Mouse (Mus musculus) neural tube, embryonic 15.5 days (tissue): ENCODE measurements around the gene Syt13. TPM values are rescaled to one million over a fixed set of nuclear protein-coding genes. Genes with fewer than 3 reads are reported as not detected.

Experiments
- ATAC-seq: fragments of 200-750 bp; cut with Nextera tagmentation; 2 replicates; pipeline ENCODE4 v1.8.0; 2017; ENCODE audit warnings: mild to moderate bottlenecking, moderate TSS enrichment, moderate library complexity; ENCODE audit not compliant: low FRiP score
- H3K27ac ChIP-seq: fragments of 300-500 bp; sonication (generic); replicated peaks from 2 replicates; pipeline ENCODE4 v1.5.1; 2015; ENCODE audit warnings: mild to moderate bottlenecking, inconsistent platforms
- H3K27me3 ChIP-seq: fragments of 300-500 bp; sonication (generic); replicated peaks from 2 replicates; pipeline ENCODE4 v1.6.1; 2015; ENCODE audit warnings: inconsistent platforms
- H3K36me3 ChIP-seq: fragments of 300-500 bp; sonication (generic); 2 replicates; pipeline ENCODE4 v1.6.1; 2015; ENCODE audit warnings: inconsistent platforms
- H3K4me1 ChIP-seq: fragments of 300-500 bp; sonication (generic); 2 replicates; pipeline ENCODE4 v1.6.1; 2015; ENCODE audit warnings: inconsistent platforms
- H3K4me2 ChIP-seq: fragments of 300-500 bp; sonication (generic); 2 replicates; pipeline ENCODE4 v1.6.1; 2015; ENCODE audit warnings: inconsistent platforms, mild to moderate bottlenecking, moderate library complexity
- H3K4me3 ChIP-seq: fragments of 300-500 bp; sonication (generic); replicated peaks from 2 replicates; pipeline ENCODE4 v1.5.1; 2015; ENCODE audit warnings: mild to moderate bottlenecking, inconsistent platforms
- H3K9ac ChIP-seq: fragments of 300-500 bp; sonication (generic); replicated peaks from 2 replicates; pipeline ENCODE4 v1.6.1; 2015; ENCODE audit warnings: mild to moderate bottlenecking, inconsistent platforms
- H3K9me3 ChIP-seq: fragments of 300-500 bp; sonication (generic); replicated peaks from 2 replicates; pipeline ENCODE4 v1.6.1; 2016; ENCODE audit warnings: inconsistent platforms
- WGBS: fragments of 180-500 bp; shearing (Covaris S2); methylation state at CpG from one replicate; pipeline ENCODE4 v1.1.7; 2015; ENCODE audit warnings: mixed read lengths; 5-methylcytosine and 5-hydroxymethylcytosine counted together
- polyA plus RNA-seq: library from polyadenylated mRNA; unstranded; fragments of >200 nt; fragmentation: Nextera tagmentation; extraction: Ambion mirVana; gene quantifications from 2 replicates; pipeline ENCODE4 v1.2.1, GENCODE M21; 2015

Syt13 gene
- polyA plus RNA-seq, 1 experiment from 2014 or later = 46.0 TPM

DNA sequence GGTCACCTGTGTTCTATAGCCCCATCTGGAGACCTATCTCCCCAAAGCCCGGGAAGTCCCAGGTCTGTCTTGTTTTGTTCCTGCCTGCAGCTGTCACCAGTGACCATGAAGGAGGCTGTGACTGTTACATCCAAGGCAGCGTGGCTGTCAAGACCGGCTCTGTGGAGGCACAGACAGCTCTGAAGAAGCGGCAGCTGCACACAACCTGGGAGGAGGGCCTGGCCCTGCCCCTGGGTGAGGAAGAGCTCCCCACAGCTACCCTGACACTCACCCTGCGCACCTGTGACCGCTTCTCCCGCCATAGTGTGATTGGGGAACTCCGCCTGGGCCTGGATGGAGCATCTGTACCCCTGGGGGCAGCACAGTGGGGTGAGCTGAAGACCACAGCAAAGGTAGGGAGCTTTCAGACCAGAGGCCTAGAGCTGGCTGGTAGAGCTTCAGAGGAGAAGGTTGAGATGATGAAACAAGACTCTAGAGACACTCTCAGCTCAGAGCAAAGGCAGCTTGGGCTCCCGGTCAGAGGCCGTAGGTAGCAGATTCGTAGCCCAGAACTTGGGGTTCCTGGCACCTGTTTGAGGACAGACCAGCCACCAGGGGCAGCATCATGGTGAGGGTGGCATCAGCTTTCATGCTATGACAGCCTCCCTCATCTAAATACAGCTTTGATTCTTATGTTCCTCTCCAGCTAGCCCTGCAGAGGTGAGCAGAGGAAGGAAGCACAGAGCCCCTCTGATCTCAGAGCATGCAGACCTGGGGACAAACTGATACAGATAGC lies 31.1 kb downstream of the Syt13 start:
- Histone ChIP-seq H3K4me3 (no peak overlapping the region), H3K36me3 (0 out of 2 replicates have a peak, but pooled peaks cover 3% of the 10 kb centered on the region), H3K27me3 (peaks cover 20% of the 10 kb centered on the region; the same call in 1 of the 2 replicates), H3K27ac (no peak overlapping the region), H3K9ac (no peak overlapping the region), H3K4me2 (no peak overlapping the region), H3K4me1 (peaks cover 19% of the 10 kb centered on the region), H3K9me3 (no peaks in the 10 kb centered on the region)
- 90% methylated on average over 11 of the region's 11 CpGs for WGBS
- no peak for ATAC-seq

DNA sequence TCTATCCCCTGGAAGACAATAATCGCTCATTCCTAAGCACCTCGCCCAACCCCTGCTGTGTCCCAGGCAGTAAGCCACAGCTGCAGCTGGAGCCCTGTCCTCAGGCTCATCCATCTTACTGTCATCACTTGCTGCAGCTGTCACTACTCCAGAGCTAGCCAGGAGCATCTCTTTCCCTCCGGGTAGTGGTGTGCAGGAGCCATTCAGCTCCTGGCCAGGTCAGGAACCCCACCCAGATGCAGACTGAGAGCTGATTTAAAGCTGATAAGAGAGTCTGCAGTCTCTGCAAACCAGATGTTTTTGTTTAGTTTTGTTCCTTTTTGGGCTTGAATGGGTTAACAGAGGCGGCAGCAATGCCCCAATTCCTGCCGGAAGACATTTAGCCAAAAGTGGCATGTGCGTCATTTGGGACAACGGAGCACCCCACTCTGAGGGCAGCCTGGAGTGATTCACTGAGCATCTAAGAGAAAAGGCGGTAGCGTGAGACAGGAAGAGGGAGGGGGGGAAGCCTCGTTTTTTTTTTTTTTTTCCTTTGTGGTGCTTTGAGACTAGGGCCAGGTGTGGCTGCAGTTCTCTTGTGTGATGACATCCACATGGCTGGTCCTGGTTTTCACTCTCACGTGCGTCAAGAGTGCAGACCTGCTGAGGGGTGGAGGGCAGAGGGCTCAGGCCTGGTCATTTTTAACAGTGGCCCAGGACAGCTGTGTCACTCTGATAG lies 33.2 kb downstream of the Syt13 start:
- H3K4me2 ChIP-seq = peak overlapping the region; percentile 26

DNA sequence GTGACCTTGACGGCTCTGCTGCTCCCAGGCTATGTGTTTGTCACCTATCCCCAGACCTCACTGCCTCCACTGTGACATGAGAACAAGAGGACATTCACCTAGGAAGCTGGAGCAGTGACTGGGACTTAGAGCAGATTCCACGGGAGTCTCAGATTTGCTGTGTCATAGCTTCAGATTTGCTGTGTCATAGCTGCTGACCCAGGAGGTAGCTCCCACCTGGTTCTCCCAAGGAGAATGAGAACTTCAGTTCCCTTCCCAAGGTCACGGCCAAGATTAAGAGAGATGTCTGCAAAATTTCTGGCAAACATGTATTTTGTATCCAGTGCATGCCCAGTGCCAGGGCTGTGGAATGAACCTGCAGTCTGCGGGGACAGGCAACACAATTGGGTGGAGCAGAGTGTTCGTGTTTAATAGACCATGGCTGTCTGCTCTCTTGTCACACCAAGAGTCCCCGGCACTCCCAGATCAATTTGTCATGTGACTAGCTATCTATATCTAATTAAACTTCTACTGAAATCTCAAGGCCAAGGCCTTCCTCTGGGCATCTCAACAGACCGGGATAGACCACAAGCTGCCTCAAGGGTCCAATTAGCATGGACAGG lies 33.9 kb downstream of the Syt13 start:
- no peak overlapping the region for H3K4me3 ChIP-seq
- H3K36me3 ChIP-seq = 0 out of 2 replicates have a peak, but pooled peaks cover 5% of the 10 kb centered on the region
- no peaks in the 10 kb centered on the region for H3K9me3 ChIP-seq
- ATAC-seq = no peak
- peaks cover 12% of the 10 kb centered on the region; the same call in 1 of the 2 replicates for H3K27me3 ChIP-seq
- 34% methylated on average over 7 of the region's 7 CpGs for WGBS
- H3K27ac ChIP-seq = no peak overlapping the region
- no peak overlapping the region for H3K4me2 ChIP-seq
- no peak overlapping the region for H3K9ac ChIP-seq
- peaks cover 22% of the 10 kb centered on the region for H3K4me1 ChIP-seq

More for the DNA sequence above, 33.2 kb downstream of the Syt13 start:
- H3K27me3 ChIP-seq = peaks cover 16% of the 10 kb centered on the region; the same call in 1 of the 2 replicates
- H3K4me3 ChIP-seq = no peak overlapping the region
- ATAC-seq = peak; percentile 59; the same call in 1 of the 2 replicates
- WGBS = 2% methylated on average over 12 of the region's 12 CpGs
- H3K9me3 ChIP-seq = no peaks in the 10 kb centered on the region
- no peak overlapping the region for H3K9ac ChIP-seq
- H3K4me1 ChIP-seq = peaks cover 22% of the 10 kb centered on the region
- H3K36me3 ChIP-seq = 0 out of 2 replicates have a peak, but pooled peaks cover 4% of the 10 kb centered on the region
- H3K27ac ChIP-seq = no peak overlapping the region

DNA sequence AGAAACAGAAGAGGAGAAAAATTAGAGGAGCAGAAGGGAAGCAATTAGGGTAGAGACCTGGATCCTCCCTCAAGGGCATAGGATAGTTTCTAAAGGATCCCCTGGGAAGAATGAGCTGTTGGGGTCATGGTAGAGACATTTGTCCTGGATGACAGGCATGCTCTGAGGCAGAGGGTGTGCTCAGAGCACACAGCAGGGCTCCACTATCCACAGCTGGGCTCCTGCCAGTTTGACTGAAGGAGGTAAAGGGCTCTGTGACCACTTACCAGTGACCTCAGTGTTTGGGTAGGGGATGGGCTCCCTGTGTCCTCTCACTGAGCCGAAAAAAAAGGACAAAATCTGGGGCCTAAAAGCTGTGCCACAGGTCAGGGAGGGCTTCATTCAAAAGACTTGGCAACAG lies 34.6 kb downstream of the Syt13 start:
- H3K9ac ChIP-seq = no peak overlapping the region
- 0 out of 2 replicates have a peak, but pooled peaks cover 5% of the 10 kb centered on the region for H3K36me3 ChIP-seq
- no peak for ATAC-seq
- no peaks in the 10 kb centered on the region for H3K9me3 ChIP-seq
- H3K4me3 ChIP-seq = no peak overlapping the region
- no peak overlapping the region for H3K4me2 ChIP-seq
- H3K4me1 ChIP-seq = peaks cover 22% of the 10 kb centered on the region
- H3K27ac ChIP-seq = no peak overlapping the region
- H3K27me3 ChIP-seq = peaks cover 12% of the 10 kb centered on the region; the same call in 1 of the 2 replicates
- 21% methylated on average over 1 of the region's 1 CpGs for WGBS

DNA sequence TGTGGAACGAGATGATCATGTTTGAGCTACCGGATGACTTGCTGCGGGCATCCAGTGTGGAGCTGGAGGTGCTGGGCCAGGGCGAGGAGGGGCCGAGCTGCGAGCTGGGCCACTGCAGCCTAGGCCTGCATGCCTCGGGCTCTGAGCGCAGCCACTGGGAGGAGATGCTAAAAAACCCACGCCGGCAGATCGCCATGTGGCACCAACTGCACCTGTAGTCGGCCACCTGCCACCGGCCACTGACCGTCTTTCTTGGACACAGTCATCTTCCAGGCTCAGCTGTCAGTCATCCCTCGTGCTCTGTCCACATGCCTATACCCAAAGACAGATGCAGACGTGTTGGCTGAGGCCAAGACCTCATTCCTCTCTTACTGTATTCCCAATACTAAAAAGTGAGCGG lies 38.6 kb downstream of the Syt13 start:
- 88% methylated on average over 17 of the region's 17 CpGs for WGBS
- no peak overlapping the region for H3K27ac ChIP-seq
- no peak for ATAC-seq
- H3K4me1 ChIP-seq = peaks cover 10% of the 10 kb centered on the region
- H3K9ac ChIP-seq = no peak overlapping the region
- peaks cover 9% of the 10 kb centered on the region for H3K27me3 ChIP-seq
- 0 out of 2 replicates have a peak, but pooled peaks cover 2% of the 10 kb centered on the region for H3K36me3 ChIP-seq
- no peak overlapping the region for H3K4me3 ChIP-seq
- no peak overlapping the region for H3K4me2 ChIP-seq
- H3K9me3 ChIP-seq = no peaks in the 10 kb centered on the region

DNA sequence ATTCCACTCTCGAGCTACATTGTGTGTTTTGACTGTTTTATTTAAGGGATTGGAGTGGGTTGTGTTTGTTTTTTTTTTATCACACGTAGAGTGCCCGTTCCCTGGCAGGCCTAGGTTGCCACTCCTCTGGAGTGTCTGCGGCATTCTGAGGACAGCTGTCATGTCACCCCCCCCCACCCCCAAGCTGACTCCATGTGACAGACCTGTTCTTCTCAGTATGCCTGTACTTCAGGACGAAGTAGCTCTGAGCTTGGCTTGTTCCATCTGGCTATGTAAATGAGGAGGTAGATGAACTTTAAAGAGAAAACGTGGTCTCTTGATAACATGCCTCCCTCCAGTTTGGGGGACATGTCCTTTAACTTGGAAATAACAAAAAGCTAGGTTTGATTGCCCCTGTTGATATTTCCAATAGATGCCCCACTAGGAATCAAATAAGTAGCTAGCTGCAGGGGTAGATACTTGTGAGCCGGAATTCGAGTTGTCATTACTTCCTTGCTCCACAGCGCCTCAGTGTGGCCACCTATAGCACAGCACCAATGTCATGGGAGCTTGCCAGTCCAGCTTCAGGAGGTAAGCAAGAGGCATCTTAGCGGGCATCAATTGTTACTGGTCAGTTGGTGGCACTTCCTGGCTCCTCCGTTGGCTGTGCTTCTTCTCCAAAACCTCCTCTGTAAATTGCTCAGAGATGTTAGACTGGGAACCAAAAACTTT lies 39.7 kb downstream of the Syt13 start:
- no peak for ATAC-seq
- 0 out of 2 replicates have a peak, but pooled peaks cover 2% of the 10 kb centered on the region for H3K36me3 ChIP-seq
- no peaks in the 10 kb centered on the region for H3K9me3 ChIP-seq
- peaks cover 9% of the 10 kb centered on the region for H3K27me3 ChIP-seq
- H3K4me2 ChIP-seq = no peak overlapping the region
- peaks cover 3% of the 10 kb centered on the region; the same call in 1 of the 2 replicates for H3K4me1 ChIP-seq
- no peak overlapping the region for H3K27ac ChIP-seq
- no peak overlapping the region for H3K9ac ChIP-seq
- 39% methylated on average over 11 of the region's 11 CpGs for WGBS
- H3K4me3 ChIP-seq = no peak overlapping the region

DNA sequence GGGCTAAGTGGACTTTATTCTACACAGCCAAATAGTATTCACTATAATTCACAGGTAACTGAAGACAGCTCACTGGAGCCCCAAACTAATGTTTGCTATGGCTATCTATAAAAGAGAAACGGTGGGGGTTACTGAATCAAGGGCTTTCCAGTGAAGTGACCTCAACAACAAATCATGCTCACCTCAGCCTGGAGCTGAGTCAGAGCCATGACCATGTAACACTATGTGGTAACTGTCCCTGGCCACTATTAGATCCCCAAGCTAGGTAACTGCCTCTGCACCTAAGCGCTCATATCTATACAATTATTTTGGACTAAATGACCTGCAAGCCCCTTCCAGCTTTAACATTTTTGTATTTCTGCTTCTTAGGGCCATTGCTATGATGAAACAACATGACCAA lies 42.0 kb downstream of the Syt13 start:
- H3K4me1 ChIP-seq = no peaks in the 10 kb centered on the region
- 0 out of 2 replicates have a peak, but pooled peaks cover 2% of the 10 kb centered on the region for H3K36me3 ChIP-seq
- H3K9me3 ChIP-seq = no peaks in the 10 kb centered on the region
- no peak overlapping the region for H3K9ac ChIP-seq
- no peak for ATAC-seq
- no peak overlapping the region for H3K4me3 ChIP-seq
- WGBS = 91% methylated on average over 2 of the region's 2 CpGs
- H3K27ac ChIP-seq = no peak overlapping the region
- peaks cover 9% of the 10 kb centered on the region for H3K27me3 ChIP-seq
- no peak overlapping the region for H3K4me2 ChIP-seq

DNA sequence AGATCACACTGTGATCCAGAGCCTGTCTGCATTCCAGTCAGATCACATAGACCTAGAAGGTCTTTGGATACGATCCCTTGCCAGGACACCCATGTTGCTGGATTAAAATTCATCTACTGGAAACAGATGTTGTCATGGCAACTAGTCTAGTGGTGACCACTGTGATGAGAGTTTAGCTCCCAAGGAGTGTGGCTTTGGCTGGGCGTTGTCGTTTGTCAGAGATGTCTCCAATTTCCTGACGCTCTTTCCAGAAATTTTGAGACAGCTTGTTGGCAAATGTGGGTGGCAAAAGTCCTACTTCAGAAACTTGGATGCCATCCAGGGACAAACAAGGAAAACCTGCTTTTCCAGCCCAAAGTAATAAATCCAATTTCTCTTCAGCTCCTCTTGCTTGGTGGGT lies 43.7 kb downstream of the Syt13 start:
- ATAC-seq = no peak
- peaks cover 9% of the 10 kb centered on the region; the same call in 1 of the 2 replicates for H3K27me3 ChIP-seq
- H3K4me2 ChIP-seq = no peak overlapping the region
- WGBS = 81% methylated on average over 4 of the region's 4 CpGs
- no peaks in the 10 kb centered on the region for H3K36me3 ChIP-seq
- no peak overlapping the region for H3K9ac ChIP-seq
- H3K4me1 ChIP-seq = no peaks in the 10 kb centered on the region
- H3K9me3 ChIP-seq = no peaks in the 10 kb centered on the region
- H3K27ac ChIP-seq = no peak overlapping the region
- no peak overlapping the region for H3K4me3 ChIP-seq

DNA sequence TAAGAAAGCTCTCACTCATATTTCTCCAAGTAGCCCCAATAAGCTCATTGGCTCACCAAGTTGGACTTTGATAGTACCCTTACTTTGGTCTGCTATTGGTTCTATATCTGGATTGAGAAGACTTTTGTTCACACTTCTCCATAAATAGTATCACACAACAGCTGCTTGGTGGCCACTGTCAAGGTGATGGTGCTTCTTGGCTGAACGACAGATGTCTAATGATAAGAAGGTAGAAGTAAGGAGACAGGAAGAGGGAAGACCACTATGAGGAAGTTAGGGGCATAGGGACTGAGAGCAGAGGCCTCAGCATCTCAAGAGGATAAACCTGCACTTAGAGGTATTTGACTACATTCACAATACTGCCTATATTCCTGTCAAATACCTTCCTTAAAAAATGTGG lies 49.4 kb downstream of the Syt13 start:
- no peaks in the 10 kb centered on the region for H3K36me3 ChIP-seq
- H3K9me3 ChIP-seq = no peaks in the 10 kb centered on the region
- no peak overlapping the region for H3K9ac ChIP-seq
- ATAC-seq = no peak
- no peaks in the 10 kb centered on the region for H3K27me3 ChIP-seq
- 84% methylated on average over 1 of the region's 1 CpGs for WGBS
- no peak overlapping the region for H3K4me3 ChIP-seq
- peaks cover 14% of the 10 kb centered on the region for H3K4me1 ChIP-seq
- no peak overlapping the region for H3K4me2 ChIP-seq
- no peak overlapping the region for H3K27ac ChIP-seq

DNA sequence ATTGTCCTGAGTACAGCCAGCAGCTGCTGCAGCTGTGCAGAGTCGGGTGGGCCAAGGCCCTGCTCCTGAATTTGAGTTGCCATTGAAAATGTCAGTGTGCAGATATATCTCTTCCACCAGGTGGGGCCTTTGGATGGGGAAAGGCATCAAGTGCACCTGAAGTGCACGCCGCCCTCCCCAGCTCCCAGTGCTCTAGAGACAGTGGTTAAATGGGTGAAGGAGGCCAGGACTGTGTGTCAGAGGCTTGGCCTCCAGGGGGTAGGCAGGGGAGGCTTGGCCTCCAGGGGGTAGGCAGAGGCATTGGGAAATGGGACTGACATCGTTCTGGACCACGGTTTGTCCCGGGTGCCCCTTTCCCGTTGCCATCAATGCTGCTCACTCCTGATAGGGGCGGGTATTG lies 51.4 kb downstream of the Syt13 start:
- H3K4me3 ChIP-seq = no peak overlapping the region
- peaks cover 14% of the 10 kb centered on the region for H3K4me1 ChIP-seq
- WGBS = 61% methylated on average over 8 of the region's 8 CpGs
- H3K27ac ChIP-seq = no peak overlapping the region
- no peaks in the 10 kb centered on the region for H3K36me3 ChIP-seq
- no peaks in the 10 kb centered on the region for H3K9me3 ChIP-seq
- H3K27me3 ChIP-seq = no peaks in the 10 kb centered on the region
- ATAC-seq = no peak; the same call in 1 of the 2 replicates
- no peak overlapping the region for H3K4me2 ChIP-seq
- H3K9ac ChIP-seq = no peak overlapping the region
